Mouse (Mus musculus): Measurements from ENCODE around the gene Hsd11b1.

DNA sequence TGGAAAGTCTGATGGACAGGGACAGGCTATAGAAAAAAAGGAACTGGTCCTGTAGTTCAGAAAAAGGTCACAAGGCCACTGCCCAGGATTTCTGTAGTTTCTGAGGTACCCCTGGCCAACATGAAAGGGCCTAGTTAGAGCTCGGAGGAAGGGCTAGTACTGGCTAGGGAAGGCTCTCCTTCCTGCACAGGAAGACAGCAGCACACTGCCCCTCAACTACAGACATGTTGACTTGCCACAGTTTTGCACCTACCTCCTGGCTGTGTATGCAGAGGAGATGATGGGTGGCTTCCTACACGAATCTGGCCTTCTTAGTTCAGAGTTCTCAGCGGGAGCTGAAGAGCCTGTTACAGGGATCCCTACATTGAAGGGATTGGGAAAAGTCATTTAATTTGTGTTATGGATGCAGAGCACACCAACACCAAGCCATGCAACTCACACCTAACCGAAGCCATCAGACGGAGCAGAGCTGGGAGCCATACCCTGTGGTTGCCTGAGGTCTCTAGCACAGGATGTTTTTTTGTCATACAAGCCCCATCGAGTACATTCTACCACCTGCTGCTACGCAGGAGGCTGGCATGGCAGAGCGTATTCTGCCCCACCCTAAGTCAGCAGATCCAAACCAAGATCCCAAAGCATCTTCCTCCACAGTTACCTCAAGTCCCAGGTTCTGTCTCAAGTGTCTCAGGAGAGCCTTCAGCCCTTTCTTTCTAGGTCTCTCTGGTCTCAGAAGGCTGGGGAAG lies 63.1 kb downstream of the Hsd11b1 start:
- no peak for TF ChIP-seq CTCF (IDR thresholded peaks at IDR 0.05; ENCODE audit: borderline replicate concordance, insufficient read depth, low read length)
- TF ChIP-seq POLR2A (IDR thresholded peaks at IDR 0.05; ENCODE audit: low read depth, low read length): no peak
